Mouse (Mus musculus): ENCODE measurements around the gene Rnf144b.
A peak's percentile ranks its signal among the peaks of the same experiment; 100 is the strongest.

Gene Rnf144b

GRCm38 (mm10) chr13:47268227-47268626, 145.8 kb downstream of the Rnf144b start:
- DNase-seq: no peak

- DNase-seq: no peak
These were observed 150.5 kb downstream of the Rnf144b start for GRCm38 (mm10) chr13:47272928-47273327.

GRCm38 (mm10) chr13:47273487-47273886, 151.0 kb downstream of the Rnf144b start:
- DNase-seq: no peak

GRCm38 (mm10) chr13:47274139-47274538, 151.7 kb downstream of the Rnf144b start:
- no peak for DNase-seq

GRCm38 (mm10) chr13:47277000-47277823, 154.8 kb downstream of the Rnf144b start:
- no peak for DNase-seq

- DNase-seq: no peak
These were observed 155.4 kb downstream of the Rnf144b start for GRCm38 (mm10) chr13:47277824-47278290.

- DNase-seq: no peak
These were observed 159.8 kb downstream of the Rnf144b start for GRCm38 (mm10) chr13:47282221-47282620.

GRCm38 (mm10) chr13:47288449-47288848, 166.0 kb downstream of the Rnf144b start:
- peak; percentile 82 for DNase-seq

GRCm38 (mm10) chr13:47296465-47296864, 174.0 kb downstream of the Rnf144b start:
- no peak for DNase-seq

Data from right cerebral cortex, postnatal 14 days (tissue).